9 mouse cellular contexts compared by ENCODE assay signal in the genomic region with DNA sequence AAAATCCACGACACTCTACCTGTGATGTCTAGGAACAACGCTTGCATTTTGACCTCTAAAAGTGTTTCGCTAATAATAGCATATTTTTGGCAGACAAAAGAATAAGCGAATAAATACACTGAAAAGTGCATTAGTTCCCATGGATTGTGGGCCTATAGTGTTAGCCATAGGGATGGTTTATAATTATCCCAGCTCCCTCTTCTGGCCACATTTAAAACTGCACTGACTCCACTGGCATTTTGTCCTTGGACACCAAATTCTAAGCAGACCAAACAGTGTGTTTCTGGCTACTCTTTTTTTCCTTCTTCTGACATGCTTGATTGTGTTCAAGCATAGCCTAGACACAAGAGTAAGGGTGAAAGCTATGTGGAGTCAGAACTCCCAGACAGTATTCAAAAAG.
DNase-seq lines count a peak whose midpoint lies in the region; ATAC-seq and TF ChIP-seq lines count a peak whose summit lies in the region.
"Had no signal": no experiment of that assay in that cellular context is flagged by ENCODE, and none has a peak within 500 bp of the region (broad histone marks: within the 10 kb centered on the region; RNA-seq: fewer than 3 reads in every experiment).

No protein-coding gene starts in this region.

- no peak for TF ChIP-seq POLR2A in cerebellum, adult 2 months (IDR thresholded peaks at IDR 0.05; ENCODE audit: borderline replicate concordance, insufficient read depth, low read length)

- H3K27me3 ChIP-seq in cerebellum, adult 2 months (ENCODE audit: control insufficient read depth, insufficient read depth, low read length): no peaks in the 10 kb centered on the region
- no peaks in the 10 kb centered on the region for H3K27me3 ChIP-seq in kidney, postnatal 0 days (ENCODE audit: insufficient read depth, low read length)
- H3K27me3 ChIP-seq: lung, embryonic 15.5 days had no signal

- no peaks in the 10 kb centered on the region for H3K36me3 ChIP-seq in kidney, postnatal 0 days (ENCODE audit: insufficient read depth, low read length)
- H3K36me3 ChIP-seq: lung, embryonic 15.5 days had no signal

- no peak overlapping the region for H3K4me2 ChIP-seq in kidney, postnatal 0 days (ENCODE audit: low read length)
- H3K4me2 ChIP-seq: lung, embryonic 15.5 days had no signal

- no peak overlapping the region for H3K4me3 ChIP-seq in cerebellum, adult 2 months (replicated peaks; ENCODE audit: insufficient read depth, low read depth, low read length)
- H3K4me3 ChIP-seq in kidney, postnatal 0 days (replicated peaks; ENCODE audit: low read depth, low read length): no peak overlapping the region
- H3K4me3 ChIP-seq: lung, embryonic 15.5 days had no signal

- H3K9me3 ChIP-seq in kidney, postnatal 0 days (replicated peaks; ENCODE audit: low read length): no peaks in the 10 kb centered on the region
- H3K9me3 ChIP-seq: lung, embryonic 15.5 days had no signal

- H3K27ac ChIP-seq in cerebellum, adult 2 months (ENCODE audit: insufficient read depth, low read length): no peak overlapping the region
- H3K27ac ChIP-seq in kidney, postnatal 0 days: no peak overlapping the region
- H3K27ac ChIP-seq: lung, embryonic 15.5 days had no signal

- no peaks in the 10 kb centered on the region for H3K4me1 ChIP-seq in cerebellum, adult 2 months (ENCODE audit: control insufficient read depth, insufficient read depth, low read length)
- H3K4me1 ChIP-seq in kidney, postnatal 0 days (replicated peaks; ENCODE audit: insufficient read depth, low read length): no peaks in the 10 kb centered on the region
- H3K4me1 ChIP-seq: lung, embryonic 15.5 days had no signal

- H3K9ac ChIP-seq in kidney, postnatal 0 days (ENCODE audit: low read depth, low read length): no peak overlapping the region
- H3K9ac ChIP-seq: lung, embryonic 15.5 days had no signal

- ATAC-seq in kidney, postnatal 0 days (replicated peaks; ENCODE audit: low FRiP score, low read depth): no peak
- ATAC-seq in activated CD4-positive, CD25-positive, alpha-beta regulatory T cell, adult 4 months: no peak

- WGBS in cerebellum, adult 2 months: 46% methylated on average over 4 of the region's 4 CpGs
- 57% methylated on average over 4 of the region's 4 CpGs for WGBS in kidney, postnatal 0 days

- DNase-seq in urinary bladder, postnatal 14 days (ENCODE audit: low spot score): peak; percentile 42
- no peak for DNase-seq in urinary bladder, postnatal 4 days (ENCODE audit: low spot score in 2 of 2)
- peak; percentile 33 to 37 for DNase-seq in cerebellum, adult 2 months
- peak; percentile 23 to 87 for DNase-seq in frontal cortex, adult 2 months (ENCODE audit: extremely low spot score in 1 of 2, low spot score in 1 of 2)
- peak; percentile 85 for DNase-seq in kidney, postnatal 0 days (ENCODE audit: low spot score)
- peak; percentile 9 to 12 for DNase-seq in lung, adult 18-20 months
- DNase-seq in right cerebral cortex, postnatal 10 days (ENCODE audit: low spot score in 2 of 2): peak; percentile 59 to 73

- TF ChIP-seq CTCF in cerebellum, adult 2 months (IDR thresholded peaks at IDR 0.05; ENCODE audit: borderline replicate concordance, insufficient read depth, low read depth, low read length): peak; percentile 35; the same call in 1 of the 2 replicates
- TF ChIP-seq CTCF in kidney, postnatal 0 days (IDR thresholded peaks at IDR 0.05; ENCODE audit: low read depth): peak; percentile 93

Comparison
In these comparisons a context has a peak if more than half of its experiments do, and no peak if none do; other contexts are left out.
1. DNase-seq: peak in urinary bladder, postnatal 14 days (single experiment), cerebellum, adult 2 months (2 of 2), frontal cortex, adult 2 months (2 of 2), kidney, postnatal 0 days (single experiment), lung, adult 18-20 months (2 of 2) and right cerebral cortex, postnatal 10 days (2 of 2); none in urinary bladder, postnatal 4 days (0 of 2).